Mouse (Mus musculus): ENCODE measurements at regions not wholly inside any gene's neighbourhood (a gene's known extent, or its start where the extent isn't known, plus 50 kb on each side); places are given as distances from the start of the nearest gene placed in this dataset.

DNA sequence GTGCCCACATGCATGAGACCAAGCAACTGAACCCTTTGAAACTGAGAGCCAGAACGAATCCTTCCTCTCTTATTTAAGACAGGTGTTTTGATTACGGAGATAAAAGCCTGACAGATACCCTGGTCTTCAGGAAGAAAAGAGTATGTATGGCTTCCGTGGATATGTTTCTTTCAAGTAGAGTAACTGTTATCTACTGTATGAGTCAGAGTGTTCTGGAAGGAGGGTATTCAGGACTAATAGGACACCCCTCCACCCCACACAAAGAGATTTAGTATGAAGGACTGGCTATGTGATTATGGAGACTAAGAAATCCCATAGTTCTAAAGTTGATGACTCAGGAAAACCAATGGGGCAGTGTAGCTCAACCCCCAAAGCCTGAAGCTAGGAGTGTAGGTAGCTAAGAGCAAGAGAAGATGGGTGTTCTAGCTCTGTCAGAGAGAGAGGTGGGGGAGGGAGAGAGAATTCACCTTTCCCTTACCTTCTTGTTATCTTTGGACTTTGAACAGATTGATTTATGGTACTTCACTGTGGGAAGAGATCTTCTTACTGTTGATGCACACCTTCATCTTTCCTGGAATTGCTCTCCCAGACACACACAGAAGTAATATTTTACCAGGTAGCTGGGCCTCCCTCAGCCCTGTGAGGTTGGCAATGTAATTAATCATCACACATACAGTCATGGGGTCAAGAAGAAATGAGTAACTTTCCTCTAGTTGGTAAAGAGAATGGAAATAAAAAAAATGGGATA is 87.6 kb upstream of the Tab2 start:
- Histone ChIP-seq H3K27me3 (ENCODE audit: control insufficient read depth, insufficient read depth, low read length) (no peaks in the 10 kb centered on the region), H3K4me1 (ENCODE audit: control insufficient read depth, insufficient read depth) (0 out of 2 replicates have a peak, but pooled peaks cover under 1% of the 10 kb centered on the region), H3K4me2 (ENCODE audit: low read depth, low read length) (no peak overlapping the region), H3K27ac (ENCODE audit: low read depth) (no peak overlapping the region), H3K9me3 (replicated peaks; ENCODE audit: control insufficient read depth, low read length) (no peaks in the 10 kb centered on the region), H3K9ac (replicated peaks; ENCODE audit: low read depth, low read length) (no peak overlapping the region), H3K36me3 (replicated peaks; ENCODE audit: control insufficient read depth, insufficient read depth, low read length) (no peaks in the 10 kb centered on the region), H3K4me3 (ENCODE audit: low read depth, low read length) (no peak overlapping the region)
- ATAC-seq (ENCODE audit: insufficient read depth, low read depth) (no peak), DNase-seq (ENCODE audit: low spot score) (no peak)
- no peak for TF ChIP-seq EP300 (IDR thresholded peaks at IDR 0.05; ENCODE audit: low read depth)
- WGBS = 81% methylated on average over 3 of the region's 3 CpGs

DNA sequence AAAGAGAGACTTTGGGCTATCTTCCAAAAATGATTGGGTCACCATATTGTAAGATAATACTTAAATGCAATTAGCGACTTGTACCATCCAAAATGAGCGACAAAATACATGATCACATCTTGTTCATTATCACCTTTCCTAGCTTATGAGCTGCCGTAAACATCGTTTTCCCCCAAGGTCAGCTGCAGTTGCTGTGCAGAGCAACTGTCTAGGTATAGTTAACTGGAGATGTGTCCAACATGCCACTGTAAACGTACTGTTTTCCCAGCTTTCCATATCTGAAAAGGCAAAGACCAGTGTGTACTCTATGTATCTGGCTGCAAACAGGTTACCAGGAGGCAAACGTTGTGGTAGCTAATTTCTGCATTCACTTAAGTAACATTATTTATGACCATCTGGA is 86.3 kb upstream of the Tab2 start:
- no peaks in the 10 kb centered on the region for H3K9me3 ChIP-seq (replicated peaks; ENCODE audit: control insufficient read depth, low read length)
- no peak for DNase-seq (ENCODE audit: low spot score)

GRCm38 (mm10) chr10:8041790-8042189 is 85.8 kb upstream of the Tab2 start:
- Histone ChIP-seq H3K36me3 (replicated peaks; ENCODE audit: control insufficient read depth, insufficient read depth, low read length) (no peaks in the 10 kb centered on the region), H3K9me3 (replicated peaks; ENCODE audit: control insufficient read depth, low read length) (no peaks in the 10 kb centered on the region), H3K4me3 (ENCODE audit: low read depth, low read length) (no peak overlapping the region), H3K27ac (ENCODE audit: low read depth) (no peak overlapping the region), H3K9ac (replicated peaks; ENCODE audit: low read depth, low read length) (no peak overlapping the region), H3K27me3 (ENCODE audit: control insufficient read depth, insufficient read depth, low read length) (no peaks in the 10 kb centered on the region), H3K4me1 (ENCODE audit: control insufficient read depth, insufficient read depth) (peaks cover 9% of the 10 kb centered on the region; the same call in 1 of the 2 replicates), H3K4me2 (ENCODE audit: low read depth, low read length) (no peak overlapping the region)
- WGBS = 64% methylated on average over 8 of the region's 8 CpGs
- no peak for TF ChIP-seq EP300 (IDR thresholded peaks at IDR 0.05; ENCODE audit: low read depth)
- no peak for TF ChIP-seq CTCF (IDR thresholded peaks at IDR 0.05; ENCODE audit: low read depth)
- DNase-seq (ENCODE audit: low spot score) = no peak
- ATAC-seq (ENCODE audit: insufficient read depth, low read depth) = no peak

More for the DNA sequence above, 86.3 kb upstream of the Tab2 start:
- Histone ChIP-seq H3K27ac (ENCODE audit: low read depth) (no peak overlapping the region), H3K9ac (replicated peaks; ENCODE audit: low read depth, low read length) (no peak overlapping the region), H3K36me3 (replicated peaks; ENCODE audit: control insufficient read depth, insufficient read depth, low read length) (no peaks in the 10 kb centered on the region), H3K4me2 (ENCODE audit: low read depth, low read length) (no peak overlapping the region), H3K4me3 (ENCODE audit: low read depth, low read length) (no peak overlapping the region), H3K4me1 (ENCODE audit: control insufficient read depth, insufficient read depth) (peaks cover 9% of the 10 kb centered on the region; the same call in 1 of the 2 replicates), H3K27me3 (ENCODE audit: control insufficient read depth, insufficient read depth, low read length) (no peaks in the 10 kb centered on the region)
- TF ChIP-seq EP300 (IDR thresholded peaks at IDR 0.05; ENCODE audit: low read depth) (no peak), CTCF (IDR thresholded peaks at IDR 0.05; ENCODE audit: low read depth) (no peak)
- 87% methylated on average over 6 of the region's 6 CpGs for WGBS
- no peak for ATAC-seq (ENCODE audit: insufficient read depth, low read depth)

- peaks cover 9% of the 10 kb centered on the region; the same call in 1 of the 2 replicates for H3K4me1 ChIP-seq (ENCODE audit: control insufficient read depth, insufficient read depth)
- ATAC-seq (ENCODE audit: insufficient read depth, low read depth) = no peak
- no peak overlapping the region for H3K9ac ChIP-seq (replicated peaks; ENCODE audit: low read depth, low read length)
- WGBS = 23% methylated on average over 5 of the region's 5 CpGs
- no peaks in the 10 kb centered on the region for H3K36me3 ChIP-seq (replicated peaks; ENCODE audit: control insufficient read depth, insufficient read depth, low read length)
- peak overlapping the region; percentile 53 for H3K4me2 ChIP-seq (ENCODE audit: low read depth, low read length)
- DNase-seq (ENCODE audit: low spot score) = no peak
- H3K9me3 ChIP-seq (replicated peaks; ENCODE audit: control insufficient read depth, low read length) = no peaks in the 10 kb centered on the region
- H3K27me3 ChIP-seq (ENCODE audit: control insufficient read depth, insufficient read depth, low read length) = no peaks in the 10 kb centered on the region
- H3K27ac ChIP-seq (ENCODE audit: low read depth) = no peak overlapping the region
- TF ChIP-seq EP300 (IDR thresholded peaks at IDR 0.05; ENCODE audit: low read depth) (no peak), CTCF (IDR thresholded peaks at IDR 0.05; ENCODE audit: low read depth) (no peak)
- H3K4me3 ChIP-seq (ENCODE audit: low read depth, low read length) = peak overlapping the region; percentile 28
Measured at GRCm38 (mm10) chr10:8037986-8038631, 82.1 kb upstream of the Tab2 start.

GRCm38 (mm10) chr10:8036293-8036692 is 80.3 kb upstream of the Tab2 start:
- Histone ChIP-seq H3K27ac (ENCODE audit: low read depth) (no peak overlapping the region), H3K27me3 (ENCODE audit: control insufficient read depth, insufficient read depth, low read length) (no peaks in the 10 kb centered on the region), H3K4me3 (ENCODE audit: low read depth, low read length) (no peak overlapping the region), H3K36me3 (replicated peaks; ENCODE audit: control insufficient read depth, insufficient read depth, low read length) (no peaks in the 10 kb centered on the region), H3K9me3 (replicated peaks; ENCODE audit: control insufficient read depth, low read length) (no peaks in the 10 kb centered on the region), H3K4me1 (ENCODE audit: control insufficient read depth, insufficient read depth) (peaks cover 9% of the 10 kb centered on the region; the same call in 1 of the 2 replicates), H3K4me2 (ENCODE audit: low read depth, low read length) (no peak overlapping the region), H3K9ac (replicated peaks; ENCODE audit: low read depth, low read length) (no peak overlapping the region)
- DNase-seq (ENCODE audit: low spot score) (no peak), ATAC-seq (ENCODE audit: insufficient read depth, low read depth) (no peak)
- 86% methylated on average over 4 of the region's 4 CpGs for WGBS
- TF ChIP-seq CTCF (IDR thresholded peaks at IDR 0.05; ENCODE audit: low read depth) (no peak), EP300 (IDR thresholded peaks at IDR 0.05; ENCODE audit: low read depth) (no peak)
